Mouse (Mus musculus) kidney, adult 2 months (tissue): ENCODE results near the gene Ear10.
"Not testable (repeated sequence)": the region's sequence is repeated elsewhere in the genome, so short reads cannot be mapped to it uniquely, and the experiment has no call there.

ENCODE experiments used
- CTCF ChIP-seq: fragments of 200-500 bp; conservative IDR thresholded peaks from 2 replicates; pipeline ENCODE4 v1.5.1; 2011; ENCODE audit warnings: low read depth, mild to moderate bottlenecking, control low read depth, low read length, moderate library complexity, mixed read lengths; ENCODE audit not compliant: insufficient read depth, insufficient read length
- POLR2A ChIP-seq: fragments of 200-500 bp; IDR thresholded peaks from one replicate; pipeline ENCODE4 v1.6.1; 2011; ENCODE audit warnings: low read depth, low read length, control low read depth

- not testable (repeated sequence) for TF ChIP-seq POLR2A, CTCF
Measured at GRCm38 (mm10) chr14:43877789-43878188, 45.6 kb downstream of the Ear10 start.
